Mouse (Mus musculus) CH12.LX (cell line): ENCODE measurements around the gene Pgpep1l. TPM values are rescaled to one million over a fixed set of nuclear protein-coding genes. Genes with fewer than 3 reads are reported as not detected.

Source experiments
- DNase-seq: peaks from one replicate; pipeline ENCODE4 v3.0.0-alpha.2; 2013; ENCODE audit errors: extremely low read depth
- H3K27ac ChIP-seq: 2 replicates; pipeline ENCODE4 v1.5.1; 2012; ENCODE audit warnings: low read depth, mild to moderate bottlenecking, control low read depth, moderate library complexity; ENCODE audit not compliant: insufficient read depth
- H3K27me3 ChIP-seq: replicated peaks from 2 replicates; pipeline ENCODE3; 2012; ENCODE audit warnings: inconsistent platforms
- H3K36me3 ChIP-seq, 2 experiments: replicated peaks in 1 of 2; 2 replicates each; pipeline versions ENCODE3 to v1.6.1; 2012; ENCODE audit warnings: inconsistent platforms in 1 of 2, low read length in 1 of 2, mild to moderate bottlenecking in 1 of 2, mixed read lengths in 1 of 2, moderate library complexity in 1 of 2; ENCODE audit not compliant: control insufficient read depth in 1 of 2, insufficient read depth in 1 of 2
- H3K4me1 ChIP-seq, 2 experiments: 2 replicates each; pipeline ENCODE4 v1.6.1; 2012; ENCODE audit warnings: inconsistent platforms in 1 of 2, moderate library complexity in 1 of 2; ENCODE audit not compliant: insufficient read depth in 2 of 2, control insufficient read depth in 1 of 2
- H3K4me2 ChIP-seq: 2 replicates; pipeline ENCODE4 v1.6.1; 2012; ENCODE audit warnings: low read depth, mild to moderate bottlenecking, control low read depth; ENCODE audit not compliant: poor library complexity, insufficient read depth, severe bottlenecking
- H3K4me3 ChIP-seq, 3 experiments: fragments of 150-350 bp in 1 of 3; sonication (generic) in 1 of 3; replicated peaks in 1 of 3; 2 replicates each; pipeline versions ENCODE3 to v1.5.1; 2011 to 2012; ENCODE audit warnings: low read depth in 2 of 3, low read length in 2 of 3, mild to moderate bottlenecking in 2 of 3, moderate library complexity in 2 of 3, control low read depth in 1 of 3, improper control_type of control experiment in 1 of 3, inconsistent platforms in 1 of 3, mixed read lengths in 1 of 3; ENCODE audit not compliant: poor library complexity in 1 of 3
- H3K79me2 ChIP-seq: replicated peaks from 2 replicates; pipeline ENCODE4 v1.6.1; 2012; ENCODE audit warnings: mild to moderate bottlenecking, moderate library complexity; ENCODE audit not compliant: control insufficient read depth, poor library complexity, insufficient read depth, severe bottlenecking; ENCODE audit errors: extremely low read depth
- H3K9ac ChIP-seq: 2 replicates; pipeline ENCODE4 v1.6.1; 2012; ENCODE audit warnings: low read depth, mild to moderate bottlenecking, control low read depth, moderate library complexity; ENCODE audit not compliant: insufficient read depth
- H3K9me3 ChIP-seq: replicated peaks from 2 replicates; pipeline ENCODE3; 2012; ENCODE audit warnings: low read length, inconsistent platforms, mixed read lengths
- BHLHE40 ChIP-seq: IDR thresholded peaks from 2 replicates; pipeline ENCODE4 v1.6.1; 2011; ENCODE audit warnings: mild to moderate bottlenecking, low read depth, low read length, improper control_type of control experiment
- CHD1 ChIP-seq: IDR thresholded peaks from 2 replicates; pipeline ENCODE4 v1.6.1; 2012; ENCODE audit warnings: low read depth, low read length, improper control_type of control experiment, inconsistent platforms
- CHD2 ChIP-seq: IDR thresholded peaks from 2 replicates; pipeline ENCODE4 v1.6.1; 2011; ENCODE audit warnings: low read length, improper control_type of control experiment
- E2F4 ChIP-seq: IDR thresholded peaks from 2 replicates; pipeline ENCODE4 v1.6.1; 2011; ENCODE audit warnings: low read depth, low read length, improper control_type of control experiment; ENCODE audit not compliant: insufficient replicate concordance
- ELF1 ChIP-seq: IDR thresholded peaks from 2 replicates; pipeline ENCODE4 v1.6.1; 2014; ENCODE audit warnings: low read depth, mild to moderate bottlenecking, inconsistent platforms, low read length, improper control_type of control experiment
- EP300 ChIP-seq: IDR thresholded peaks from 2 replicates; pipeline ENCODE4 v1.6.1; 2011; ENCODE audit warnings: low read length, improper control_type of control experiment
- ETS1 ChIP-seq: conservative IDR thresholded peaks from 2 replicates; pipeline ENCODE4 v1.6.1; 2012; ENCODE audit warnings: low read depth, mild to moderate bottlenecking, inconsistent platforms, low read length, improper control_type of control experiment, moderate library complexity
- GABPA ChIP-seq: IDR thresholded peaks from 2 replicates; pipeline ENCODE4 v1.6.1; 2012; ENCODE audit warnings: low read depth, low read length, improper control_type of control experiment, inconsistent platforms; ENCODE audit not compliant: insufficient replicate concordance
- HCFC1 ChIP-seq: IDR thresholded peaks from 2 replicates; pipeline ENCODE4 v1.6.1; 2012; ENCODE audit warnings: low read depth, mild to moderate bottlenecking, inconsistent platforms, low read length, improper control_type of control experiment
- IRF4 ChIP-seq: IDR thresholded peaks from 2 replicates; pipeline ENCODE4 v1.6.1; 2014; ENCODE audit warnings: low read depth, mild to moderate bottlenecking, inconsistent platforms, low read length, improper control_type of control experiment
- JUND ChIP-seq: conservative IDR thresholded peaks from 2 replicates; pipeline ENCODE4 v1.6.1; 2011; ENCODE audit warnings: low read depth, low read length, improper control_type of control experiment
- MAX ChIP-seq: IDR thresholded peaks from 2 replicates; pipeline ENCODE4 v1.6.1; 2011; ENCODE audit warnings: low read length, improper control_type of control experiment
- MAZ ChIP-seq: IDR thresholded peaks from 2 replicates; pipeline ENCODE4 v1.6.1; 2012; ENCODE audit warnings: low read depth, mild to moderate bottlenecking, inconsistent platforms, low read length, improper control_type of control experiment, moderate library complexity
- MEF2A ChIP-seq: IDR thresholded peaks from 2 replicates; pipeline ENCODE4 v1.6.1; 2014; ENCODE audit warnings: low read depth, mild to moderate bottlenecking, inconsistent platforms, low read length, improper control_type of control experiment, borderline replicate concordance
- MXI1 ChIP-seq: IDR thresholded peaks from 2 replicates; pipeline ENCODE4 v1.6.1; 2011; ENCODE audit warnings: mild to moderate bottlenecking, low read depth, low read length, improper control_type of control experiment
- PAX5 ChIP-seq: IDR thresholded peaks from 2 replicates; pipeline ENCODE4 v1.6.1; 2012; ENCODE audit warnings: low read length, inconsistent platforms, mixed read lengths
- POLR2A ChIP-seq: IDR thresholded peaks from 2 replicates; pipeline ENCODE4 v1.6.1; 2011; ENCODE audit warnings: low read depth, mild to moderate bottlenecking, improper control_type of control experiment, low read length
- POLR2AphosphoS2 ChIP-seq: IDR thresholded peaks from 2 replicates; pipeline ENCODE4 v1.6.1; 2011; ENCODE audit warnings: low read depth, low read length, improper control_type of control experiment
- RCOR1 ChIP-seq: conservative IDR thresholded peaks from 2 replicates; pipeline ENCODE4 v1.6.1; 2012; ENCODE audit warnings: low read depth, mild to moderate bottlenecking, inconsistent platforms, low read length, improper control_type of control experiment
- SMC3 ChIP-seq: IDR thresholded peaks from 2 replicates; pipeline ENCODE4 v1.6.1; 2011; ENCODE audit warnings: low read depth, low read length, improper control_type of control experiment
- TBP ChIP-seq: conservative IDR thresholded peaks from 2 replicates; pipeline ENCODE4 v1.6.1; 2011; ENCODE audit warnings: low read depth, low read length, improper control_type of control experiment
- TCF12 ChIP-seq: IDR thresholded peaks from 2 replicates; pipeline ENCODE4 v1.6.1; 2014; ENCODE audit warnings: low read depth, mild to moderate bottlenecking, inconsistent platforms, low read length, improper control_type of control experiment
- USF2 ChIP-seq: conservative IDR thresholded peaks from 2 replicates; pipeline ENCODE4 v1.6.1; 2011; ENCODE audit warnings: low read depth, low read length, improper control_type of control experiment
- ZMIZ1 ChIP-seq: IDR thresholded peaks from 2 replicates; pipeline ENCODE4 v1.6.1; 2012; ENCODE audit warnings: low read depth, mild to moderate bottlenecking, inconsistent platforms, low read length, improper control_type of control experiment
- dilution Hi-C: fragments of 300-500 bp; cut with MboI; formaldehyde crosslinking; loops from 2 replicates; pipeline ENCODE4 v1.14.3; 2020; ENCODE audit warnings: low sequenced_read_pairs; ENCODE audit not compliant: extremely low pct_unique_long_range_greater_than_20kb, extremely low pct_ligation_motif_present
- in situ Hi-C: fragments of 300-500 bp; cut with MboI; formaldehyde crosslinking; loops from 3 replicates; pipeline ENCODE4 v1.14.3; 2019; ENCODE audit warnings: low sequenced_read_pairs, low pct_ligation_motif_present, low pct_unique_long_range_greater_than_20kb, mixed read lengths
- polyA plus RNA-seq: library from polyadenylated mRNA; unstranded; fragments of >175 nt; gene quantifications from 2 replicates; pipeline ENCODE4 v1.2.1, GENCODE M21; 2012; ENCODE audit warnings: low read depth; ENCODE audit not compliant: insufficient read length
- total RNA-seq, 2 experiments: library from RNA; depleted of rRNA; stranded (reverse); fragments of 300-350 nt in 1 of 2; fragments of >200 nt in 1 of 2; gene quantifications; 2 replicates each; pipeline ENCODE4 v1.2.3; 2012 to 2014

Gene Pgpep1l
- total and polyA plus RNA-seq, 3 experiments, result not detected

DNA sequence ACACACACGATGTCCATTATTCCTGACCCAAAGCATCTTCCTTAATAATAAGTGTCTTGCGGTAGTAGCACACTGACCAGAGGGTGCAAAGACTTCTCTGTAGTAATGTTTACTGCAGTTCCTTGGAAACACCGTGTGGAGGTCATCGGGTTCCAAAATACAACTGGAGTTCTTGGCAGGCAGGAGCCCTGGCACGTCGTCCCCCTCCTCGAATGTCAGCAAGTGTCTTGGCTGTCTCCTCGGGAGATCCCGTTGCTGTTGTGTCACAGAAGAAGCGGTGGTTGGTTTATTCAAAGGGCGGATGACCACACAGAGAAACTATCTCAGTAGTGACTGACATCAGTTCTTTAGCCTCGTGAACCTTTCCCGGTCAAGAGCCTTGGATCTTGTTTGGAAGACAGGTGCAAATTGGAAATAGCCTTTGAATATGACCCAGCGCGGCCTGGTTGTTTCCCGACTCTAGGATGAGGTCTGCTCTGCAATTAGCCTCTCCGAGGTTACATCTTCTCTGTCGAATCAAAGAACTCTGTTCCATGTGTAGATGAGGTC lies 48.4 kb downstream of the Pgpep1l start:
- H3K4me3 ChIP-seq, result no peak overlapping the region
- TF ChIP-seq ZMIZ1 (no peak), ETS1 (no peak), SMC3 (no peak), POLR2AphosphoS2 (no peak), MAX (no peak), CHD1 (no peak), TBP (no peak), MEF2A (no peak), E2F4 (no peak), PAX5 (no peak), POLR2A (no peak), HCFC1 (no peak), JUND (no peak)
- H3K4me1 ChIP-seq, result peaks cover 41 to 76% of the 10 kb centered on the region in 2 experiments
- H3K36me3 ChIP-seq, result no peaks in the 10 kb centered on the region
- H3K79me2 ChIP-seq, result no peaks in the 10 kb centered on the region
- dilution Hi-C loops (no loop called here), in situ Hi-C loops (no loop called here)
- no peaks in the 10 kb centered on the region for H3K27me3 ChIP-seq
- no peak overlapping the region for H3K9ac ChIP-seq
- no peak for DNase-seq
- no peak overlapping the region for H3K27ac ChIP-seq
- no peak overlapping the region for H3K4me2 ChIP-seq
- no peaks in the 10 kb centered on the region for H3K9me3 ChIP-seq

DNA sequence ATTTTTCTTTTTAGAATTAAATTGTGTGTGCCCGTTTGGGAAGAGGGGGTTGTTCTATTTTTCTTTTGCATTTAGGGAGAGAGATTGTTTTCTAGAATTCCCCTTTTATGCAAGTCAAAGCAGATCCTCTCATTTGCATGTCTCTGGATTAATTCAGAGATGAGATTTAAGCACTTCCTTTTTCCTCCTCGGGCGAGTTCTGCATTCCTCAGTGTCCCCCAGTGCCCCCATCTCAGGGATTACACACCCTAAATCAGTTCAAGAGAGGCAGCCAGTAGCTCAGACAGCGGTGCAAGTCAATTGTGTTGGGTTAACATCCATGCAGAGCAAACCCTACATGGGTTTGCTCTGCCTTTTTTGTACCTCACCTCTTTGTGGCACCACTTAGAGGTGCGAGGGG lies 50.2 kb downstream of the Pgpep1l start:
- Histone ChIP-seq H3K79me2 (no peaks in the 10 kb centered on the region), H3K27me3 (no peaks in the 10 kb centered on the region), H3K27ac (no peak overlapping the region), H3K4me3 (no peak overlapping the region), H3K9ac (no peak overlapping the region; the same call in 1 of the 2 replicates), H3K4me2 (0 out of 2 replicates have a peak overlapping the region, but pooled peaks have one; percentile 16), H3K4me1 (peaks cover 41 to 82% of the 10 kb centered on the region in 2 experiments), H3K9me3 (no peaks in the 10 kb centered on the region), H3K36me3 (no peaks in the 10 kb centered on the region)
- in situ Hi-C loops (no loop called here), dilution Hi-C loops (no loop called here)
- peak; percentile 57 for DNase-seq
- no peak for TF ChIP-seq USF2
- TF ChIP-seq POLR2A, result no peak
- TF ChIP-seq RCOR1, result 0 out of 2 replicates have a peak, but pooled peaks have one; percentile 20
- TF ChIP-seq ELF1, result peak; percentile 64
- peak; percentile 51; the same call in 1 of the 2 replicates for TF ChIP-seq MAZ
- 0 out of 2 replicates have a peak, but pooled peaks have one; percentile 50 for TF ChIP-seq CHD1
- TF ChIP-seq E2F4, result no peak
- peak; percentile 52 for TF ChIP-seq EP300
- no peak for TF ChIP-seq GABPA
- TF ChIP-seq CHD2, result no peak
- 0 out of 2 replicates have a peak, but pooled peaks have one; percentile 20 for TF ChIP-seq HCFC1
- TF ChIP-seq IRF4, result peak; percentile 31; the same call in 1 of the 2 replicates
- 0 out of 2 replicates have a peak, but pooled peaks have one; percentile 11 for TF ChIP-seq BHLHE40
- no peak for TF ChIP-seq MXI1
- TF ChIP-seq TCF12, result 0 out of 2 replicates have a peak, but pooled peaks have one; percentile 42
- 0 out of 2 replicates have a peak, but pooled peaks have one; percentile 39 for TF ChIP-seq MEF2A
- TF ChIP-seq, all 38 proteins: peak for 10
